Mouse (Mus musculus): ENCODE measurements around the gene H60c. TPM values are rescaled to one million over a fixed set of nuclear protein-coding genes. Genes with fewer than 3 reads are reported as not detected.

H60c gene
- polyA plus RNA-seq, 1 experiment = not detected

Other genes with a start within 250 kb of the H60c start
- 0.91 and 1.1 TPM in 2 replicates for gene Ppp1r14c, start 98.3 kb upstream of the H60c start, polyA plus RNA-seq (2012; ENCODE audit: insufficient read depth, insufficient read length, missing spikeins)